Mouse (Mus musculus) T-cell, adult 2 months (primary cell): ENCODE data around the gene Acer1.
"Not testable (repeated sequence)": the region's sequence is repeated elsewhere in the genome, so short reads cannot be mapped to it uniquely, and the experiment has no call there.

Source experiments
- DNase-seq: peaks from one replicate; pipeline ENCODE4 v3.0.0; 2022; ENCODE audit warnings: low spot score

Acer1 gene

GRCm38 (mm10) chr17:56938751-56939150 is 43.2 kb downstream of the Acer1 start:
- DNase-seq: no peak

GRCm38 (mm10) chr17:56936731-56937130 is 45.2 kb downstream of the Acer1 start:
- DNase-seq: no peak

- DNase-seq: peak; percentile 99
These were observed 46.4 kb downstream of the Acer1 start, which contains the start of gene Mllt1 for GRCm38 (mm10) chr17:56935363-56936131. Gene Mllt1 (minus strand): TSS chr17:56935415.

GRCm38 (mm10) chr17:56934545-56935330 is 47.2 kb downstream of the Acer1 start:
- DNase-seq: no peak

DNA sequence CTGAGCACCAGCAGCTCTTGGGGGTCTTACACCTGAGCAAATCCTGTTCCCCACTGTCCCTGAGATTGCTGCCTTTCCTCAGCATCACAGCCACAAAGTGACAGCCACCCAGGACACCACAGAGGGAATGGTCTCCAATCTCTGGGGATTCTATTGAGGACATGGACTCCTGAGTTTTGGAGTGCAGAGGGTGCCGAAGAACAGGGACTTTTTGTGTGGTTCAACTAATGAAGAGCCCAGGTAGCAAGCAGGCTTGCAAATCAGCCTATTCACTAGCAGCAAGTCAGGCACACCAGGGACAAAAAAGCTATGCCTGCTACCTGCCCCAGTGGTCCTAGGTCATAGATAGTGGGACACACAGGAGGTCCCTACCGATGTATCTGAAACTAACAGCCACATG is 48.5 kb downstream of the Acer1 start:
- DNase-seq: no peak

GRCm38 (mm10) chr17:56930026-56930425 is 51.9 kb downstream of the Acer1 start:
- DNase-seq: no peak

- no peak for DNase-seq
These were observed 52.4 kb downstream of the Acer1 start for GRCm38 (mm10) chr17:56929530-56929929.

GRCm38 (mm10) chr17:56929101-56929500 is 52.8 kb downstream of the Acer1 start:
- no peak for DNase-seq

DNA sequence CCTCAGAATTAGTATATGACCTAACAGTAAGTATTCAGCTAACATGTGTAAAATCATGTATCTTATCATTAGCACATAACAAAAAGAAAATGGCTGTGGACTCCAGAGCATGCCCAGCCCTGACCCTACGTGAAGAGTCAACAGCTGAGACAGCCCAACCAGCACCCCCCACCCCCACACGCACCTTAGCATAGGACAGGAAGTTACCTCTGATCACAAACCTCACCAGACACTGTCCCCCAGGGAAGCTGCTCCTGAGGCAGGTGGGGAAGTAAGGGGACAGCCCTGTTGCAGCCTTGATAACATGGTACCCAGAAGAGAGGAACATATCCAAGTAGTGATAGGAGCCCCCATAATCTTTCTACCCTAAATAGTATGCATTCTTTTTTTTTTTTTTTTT is 55.9 kb downstream of the Acer1 start:
- DNase-seq: peak; percentile 23

GRCm38 (mm10) chr17:56919725-56920124 is 62.2 kb downstream of the Acer1 start:
- no peak for DNase-seq

DNA sequence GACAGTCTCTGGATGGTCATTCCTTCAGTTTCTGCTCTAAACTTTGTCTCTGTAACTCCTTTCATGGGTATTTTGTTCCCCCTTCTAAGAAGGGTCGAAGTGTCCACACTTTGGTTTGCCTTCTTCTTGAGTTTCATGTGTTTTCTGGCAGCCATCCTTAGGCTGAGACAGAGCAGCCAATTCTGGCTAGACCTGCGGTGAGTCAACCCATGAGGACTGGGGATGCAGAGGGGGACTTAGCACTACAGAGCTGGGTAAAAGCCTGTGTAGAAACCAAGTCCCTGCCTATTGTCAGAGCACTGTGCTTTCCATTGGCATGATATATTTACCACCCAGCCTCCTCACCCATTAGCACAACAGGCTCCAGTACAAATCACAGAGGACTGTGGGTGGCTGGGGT is 64.8 kb downstream of the Acer1 start:
- DNase-seq: no peak

DNA sequence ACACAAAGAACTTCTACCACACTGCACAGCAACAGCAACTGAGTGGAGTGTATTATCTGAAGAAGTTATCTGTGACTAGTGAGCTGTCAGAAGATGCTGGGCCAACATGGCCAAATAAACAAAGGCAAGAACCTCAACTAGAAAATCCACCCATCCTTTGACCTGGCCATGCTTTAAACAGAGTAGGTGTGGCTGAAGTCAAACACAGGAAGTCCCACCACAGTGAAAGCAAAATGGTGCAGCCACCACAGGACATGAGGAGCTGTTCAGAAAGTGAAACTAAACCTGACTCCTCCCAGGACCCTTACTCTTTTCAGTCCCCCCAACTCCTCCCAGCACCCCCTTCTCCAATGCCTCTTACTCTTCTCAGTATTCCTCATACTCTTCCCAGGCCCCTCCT is 68.5 kb downstream of the Acer1 start:
- DNase-seq: no peak

- no peak for DNase-seq
These were observed 68.9 kb downstream of the Acer1 start for GRCm38 (mm10) chr17:56913023-56913422.

DNA sequence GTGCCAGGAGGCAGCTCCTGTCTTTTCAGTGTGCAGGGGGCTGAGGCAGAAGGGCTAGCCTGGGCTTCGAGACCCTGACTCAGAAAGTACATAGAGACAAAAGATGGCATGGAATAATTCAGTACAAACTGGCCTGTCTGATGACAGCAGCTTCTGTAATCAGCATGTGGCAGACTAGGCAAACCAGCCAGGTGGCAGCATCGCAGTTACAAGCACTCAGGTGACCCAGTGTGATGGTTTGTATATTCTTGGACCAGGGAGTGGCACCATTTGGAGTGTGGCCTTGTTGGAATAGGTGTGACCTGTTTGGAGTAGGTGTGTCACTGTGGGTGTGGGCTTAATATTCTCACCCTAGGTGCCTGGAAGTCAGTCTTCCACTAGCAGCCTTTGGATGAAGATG is 72.2 kb downstream of the Acer1 start:
- not testable (repeated sequence) for DNase-seq

GRCm38 (mm10) chr17:56907887-56908286 is 74.0 kb downstream of the Acer1 start:
- no peak for DNase-seq

- no peak for DNase-seq
These were observed 74.8 kb downstream of the Acer1 start for GRCm38 (mm10) chr17:56907096-56907495.

GRCm38 (mm10) chr17:56906166-56906565 is 75.8 kb downstream of the Acer1 start:
- DNase-seq: no peak
